Mouse (Mus musculus) natural killer cell, adult 2 months (primary cell): ENCODE data around the gene Mapk6.

Source experiments
- DNase-seq, 2 experiments: peaks; one replicate each; pipeline ENCODE4 v3.0.0; 2022; ENCODE audit warnings: low spot score in 2 of 2

The Mapk6 gene

GRCm38 (mm10) chr9:75424358-75425150, 14.7 kb upstream of the Mapk6 start:
- no peak for DNase-seq

DNA sequence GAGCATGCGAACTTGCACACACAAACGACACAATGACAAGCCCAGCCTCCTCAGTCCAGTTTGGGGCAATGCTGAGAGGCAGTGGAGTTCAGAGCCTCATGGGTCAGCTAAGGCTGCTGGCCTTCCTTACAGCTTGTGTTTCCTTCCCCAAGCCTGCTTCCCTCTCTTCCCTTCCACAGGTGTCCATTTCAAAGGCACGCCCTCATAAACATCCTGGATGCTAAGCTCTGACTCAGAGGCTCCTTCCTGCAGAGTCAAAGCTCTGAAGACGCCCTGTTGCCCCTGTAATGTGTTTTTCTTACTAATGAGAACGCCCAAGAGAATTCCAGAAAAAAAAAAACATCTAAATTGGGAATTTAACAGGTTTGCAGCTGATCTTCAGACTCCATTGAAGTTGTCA, 13.9 kb upstream of the Mapk6 start:
- no peak for DNase-seq

- DNase-seq: no peak
Measured at GRCm38 (mm10) chr9:75422251-75422691, 12.5 kb upstream of the Mapk6 start.

GRCm38 (mm10) chr9:75414204-75414603, 4.4 kb upstream of the Mapk6 start:
- DNase-seq: peak; percentile 61 to 66

GRCm38 (mm10) chr9:75413206-75413605, 3.4 kb upstream of the Mapk6 start:
- no peak for DNase-seq

DNA sequence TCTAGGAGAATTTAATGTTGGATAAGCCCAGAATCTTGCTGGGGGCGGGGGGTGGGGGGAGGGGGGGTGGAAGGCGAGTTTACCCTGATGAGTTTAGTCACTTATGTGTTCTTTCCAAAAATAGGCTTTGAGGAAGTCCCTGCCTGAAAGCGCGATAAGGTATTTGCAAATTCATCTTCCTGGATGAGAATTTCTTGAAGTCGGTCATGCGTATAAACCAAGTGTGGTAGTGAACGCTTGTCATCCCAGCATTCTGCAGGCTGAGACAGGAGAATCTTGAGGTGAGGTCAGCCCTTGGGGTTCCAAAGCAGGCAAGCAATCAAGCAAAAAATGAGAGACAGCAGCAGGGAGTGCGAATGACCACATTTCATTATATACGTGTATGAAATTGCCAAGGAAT, 1.8 kb upstream of the Mapk6 start:
- DNase-seq: peak in 1 of 2 experiments; percentile 27

GRCm38 (mm10) chr9:75410868-75411487, 1.2 kb upstream of the Mapk6 start:
- no peak for DNase-seq

DNA sequence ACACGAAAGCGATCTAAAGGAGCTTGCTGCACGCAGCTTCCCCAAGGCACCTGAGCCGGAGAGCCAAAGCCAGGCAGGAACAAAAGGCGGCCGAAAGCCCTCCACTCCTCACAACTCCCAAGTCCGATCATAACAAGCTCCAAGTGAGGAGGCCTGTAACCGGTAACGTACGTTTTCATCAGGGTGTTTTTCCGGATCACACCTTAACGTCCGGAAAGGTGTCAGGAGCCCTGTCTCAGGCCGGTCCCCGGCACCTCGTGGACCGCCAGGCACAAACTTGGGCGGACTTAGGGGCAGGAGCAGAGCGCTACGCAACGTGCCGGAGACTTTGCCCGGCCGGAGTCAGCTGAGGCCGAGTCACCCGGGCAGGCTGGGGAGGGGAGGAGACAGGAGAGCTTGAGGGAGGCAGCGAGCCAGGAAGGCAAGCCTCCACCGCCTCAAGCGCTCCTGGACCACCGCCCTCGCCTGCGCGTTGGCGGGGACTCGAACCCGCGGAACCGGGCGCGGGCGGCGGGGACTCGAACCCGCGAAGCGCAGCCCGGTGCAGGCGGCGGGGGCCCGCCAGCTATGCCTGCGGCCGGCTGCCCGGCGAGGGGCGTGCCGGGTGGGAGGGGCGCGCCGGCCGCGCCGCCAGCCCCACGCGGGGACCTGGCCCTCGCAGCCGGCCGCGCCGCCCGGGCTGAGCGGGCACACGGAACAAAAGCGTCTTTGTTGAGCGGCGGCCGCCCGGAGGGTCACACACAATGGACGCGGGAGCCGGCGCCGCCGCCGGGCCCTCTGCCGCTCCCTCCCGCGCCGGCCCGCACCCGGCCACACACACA, 564 bp downstream of the Mapk6 start:
- peak; percentile 80 for DNase-seq

- no peak for DNase-seq
Measured at GRCm38 (mm10) chr9:75408204-75408826, 1.5 kb downstream of the Mapk6 start.

- peak; percentile 69 to 75 for DNase-seq
Measured at GRCm38 (mm10) chr9:75407803-75408202, 2.0 kb downstream of the Mapk6 start.

DNA sequence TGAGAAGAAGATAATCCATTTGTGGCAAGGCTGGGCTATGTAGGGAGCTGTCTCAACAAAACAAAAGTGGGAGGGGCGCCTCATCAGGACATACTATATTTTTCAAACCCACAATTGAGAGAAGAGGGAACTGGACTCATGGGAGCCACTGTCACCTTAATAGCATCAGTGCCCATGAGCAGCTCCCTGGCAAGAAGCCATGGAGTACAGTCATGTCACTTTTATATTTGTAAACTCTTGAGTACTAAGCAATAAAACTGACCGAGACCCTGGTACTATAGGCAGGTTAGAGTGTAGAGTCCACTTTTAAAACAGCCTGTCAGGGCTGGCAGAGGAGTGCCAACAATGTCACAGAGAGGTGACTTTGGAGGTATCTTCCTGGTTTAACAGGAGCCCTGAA, 3.7 kb downstream of the Mapk6 start:
- no peak for DNase-seq

GRCm38 (mm10) chr9:75403520-75403919, 6.3 kb downstream of the Mapk6 start:
- no peak for DNase-seq

DNA sequence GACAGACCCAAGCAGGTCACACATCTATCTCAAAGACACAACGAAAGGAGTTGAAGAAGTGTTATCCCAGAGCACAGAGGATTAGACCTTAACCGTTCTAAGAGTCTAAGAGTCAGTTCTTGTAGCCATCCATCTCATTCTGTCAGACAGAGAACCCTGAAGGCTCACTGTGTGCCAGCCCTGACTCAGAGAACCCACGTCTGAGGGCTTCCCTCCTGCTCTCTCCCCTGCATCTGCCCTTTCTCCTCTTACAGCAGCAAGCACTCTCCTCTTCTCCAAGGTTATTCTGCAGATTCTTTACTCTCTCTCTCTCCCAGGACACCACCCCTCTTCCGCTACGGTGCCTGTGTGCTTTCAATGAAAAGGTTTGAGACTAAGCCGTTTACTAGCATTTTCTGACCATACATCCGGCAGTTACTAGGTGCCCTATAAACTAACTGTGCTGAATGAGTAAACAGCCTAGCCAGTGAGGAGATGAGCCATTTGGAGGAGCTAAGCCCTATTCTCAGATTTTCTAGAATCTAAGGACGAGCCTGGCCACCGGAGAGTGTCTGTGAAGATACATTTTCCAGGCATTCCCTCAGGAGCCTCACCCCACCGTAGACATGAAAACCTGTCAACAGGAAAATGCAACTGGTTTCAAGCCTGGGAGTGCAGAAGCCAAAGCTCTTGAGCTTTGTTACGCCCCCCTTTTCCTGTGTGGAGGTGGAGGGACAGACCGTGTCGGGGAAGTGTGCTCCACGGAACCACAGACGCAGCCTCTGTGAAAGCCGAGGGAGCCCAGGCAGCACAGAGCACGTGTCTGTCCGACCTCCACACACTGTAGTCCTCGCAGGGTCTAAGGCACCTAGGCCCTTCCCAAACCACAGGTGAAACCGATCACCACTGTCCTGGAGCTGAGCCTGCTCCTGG, 8.0 kb downstream of the Mapk6 start:
- DNase-seq: peak; percentile 28 to 31

GRCm38 (mm10) chr9:75400639-75401038, 9.2 kb downstream of the Mapk6 start:
- DNase-seq: no peak

DNA sequence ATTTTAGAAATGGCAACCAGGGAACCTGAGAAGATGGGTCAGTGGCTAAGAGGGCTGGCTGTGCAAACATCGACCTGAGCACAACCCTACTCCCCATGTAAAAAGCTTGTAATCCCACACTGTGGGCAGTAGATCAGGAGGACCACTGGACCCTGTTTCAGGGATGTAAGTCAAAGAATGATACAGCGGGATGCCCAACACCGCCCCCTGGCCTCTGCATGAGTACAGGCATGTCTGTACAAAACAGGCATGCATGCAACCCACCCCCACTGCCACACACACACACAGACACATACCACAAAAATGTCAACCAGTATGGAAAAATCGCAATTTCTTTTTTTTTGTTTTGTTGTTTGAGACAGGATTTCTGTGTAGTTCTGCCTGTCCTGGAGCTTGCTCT, 10.7 kb downstream of the Mapk6 start:
- DNase-seq: no peak

- no peak for DNase-seq
Measured at GRCm38 (mm10) chr9:75395971-75396370, 13.8 kb downstream of the Mapk6 start.

GRCm38 (mm10) chr9:75393251-75393650, 16.6 kb downstream of the Mapk6 start:
- DNase-seq: no peak

DNA sequence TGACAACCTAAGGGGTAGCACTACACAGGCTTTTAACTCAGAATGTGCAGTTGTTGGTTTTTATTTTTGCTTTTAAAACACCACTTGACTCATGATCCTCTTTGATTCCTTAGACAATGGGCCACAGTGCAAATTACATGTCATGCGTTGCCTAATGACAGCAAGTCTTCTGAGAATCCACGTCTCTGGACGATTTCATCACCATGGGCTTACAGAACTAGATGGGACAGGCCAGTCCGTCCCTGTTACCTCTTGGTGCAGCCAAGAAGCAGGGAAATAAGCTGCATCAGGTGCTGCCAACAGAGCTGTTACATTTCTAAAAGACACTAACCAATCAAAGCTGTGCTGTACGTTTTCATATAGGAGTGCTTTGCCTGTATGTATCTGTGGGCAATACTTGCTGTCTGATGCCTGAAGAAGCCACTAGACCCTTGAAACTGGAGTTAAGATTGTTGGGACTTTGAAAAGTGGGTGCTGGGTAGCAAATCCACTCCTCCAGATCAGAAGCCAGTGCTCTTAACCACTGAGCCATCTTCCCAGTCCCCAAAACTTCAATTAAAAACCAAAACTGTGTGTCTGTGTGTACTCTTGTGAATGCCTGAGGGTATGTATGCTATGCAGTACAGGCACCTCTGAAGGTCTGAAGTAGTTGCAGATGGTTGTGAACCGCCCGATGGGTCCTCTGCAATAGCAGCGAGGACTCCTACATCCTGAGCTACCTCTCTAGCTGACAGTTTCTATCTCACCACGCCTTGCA, 24.4 kb downstream of the Mapk6 start:
- DNase-seq: no peak

DNA sequence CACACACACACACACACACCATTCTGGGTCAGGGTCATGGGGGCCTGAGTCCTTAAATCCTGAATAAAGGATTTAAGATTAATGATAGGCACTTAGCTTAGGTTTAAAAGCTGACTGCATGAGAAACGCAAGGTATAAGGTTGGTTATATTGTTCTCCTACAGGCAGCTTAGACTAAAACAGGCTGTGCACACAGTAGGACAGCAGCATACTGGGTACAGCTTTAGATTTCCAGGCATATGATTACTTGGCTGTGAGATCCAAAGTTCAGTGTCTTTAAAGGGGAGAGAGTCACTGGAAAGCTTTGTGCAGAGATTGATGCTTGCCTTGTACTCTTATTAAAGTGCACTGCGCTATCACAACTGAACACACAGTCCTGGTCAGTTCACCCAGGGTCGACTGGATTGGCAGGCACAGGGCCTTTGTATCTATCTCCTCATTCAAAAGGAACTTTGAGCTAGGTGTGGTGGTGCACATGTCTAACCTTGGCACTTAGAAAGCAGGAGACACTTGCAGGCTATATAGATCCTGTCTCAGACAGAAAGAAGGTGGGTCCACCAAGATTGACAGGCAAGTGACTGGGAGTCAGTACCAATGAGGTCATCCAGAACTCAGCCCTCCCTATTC, 25.4 kb downstream of the Mapk6 start:
- no peak for DNase-seq

- peak in 1 of 2 experiments; percentile 26 for DNase-seq
Measured at GRCm38 (mm10) chr9:75383785-75384184, 26.0 kb downstream of the Mapk6 start.
